Mouse (Mus musculus) ES-E14 (cell line): ENCODE data around the gene Ccnb1.

ENCODE experiments used
- HCFC1 ChIP-seq: IDR thresholded peaks from 2 replicates; pipeline ENCODE4 v1.6.1; 2012; ENCODE audit warnings: low read length, inconsistent platforms, borderline replicate concordance; ENCODE audit not compliant: insufficient read depth
- ZC3H11A ChIP-seq: IDR thresholded peaks from 2 replicates; pipeline ENCODE4 v1.6.1; 2012; ENCODE audit warnings: low read depth, mild to moderate bottlenecking, inconsistent platforms, low read length, borderline replicate concordance
- ZNF384 ChIP-seq: IDR thresholded peaks from 2 replicates; pipeline ENCODE4 v1.6.1; 2012; ENCODE audit warnings: low read depth, low read length, inconsistent platforms

DNA sequence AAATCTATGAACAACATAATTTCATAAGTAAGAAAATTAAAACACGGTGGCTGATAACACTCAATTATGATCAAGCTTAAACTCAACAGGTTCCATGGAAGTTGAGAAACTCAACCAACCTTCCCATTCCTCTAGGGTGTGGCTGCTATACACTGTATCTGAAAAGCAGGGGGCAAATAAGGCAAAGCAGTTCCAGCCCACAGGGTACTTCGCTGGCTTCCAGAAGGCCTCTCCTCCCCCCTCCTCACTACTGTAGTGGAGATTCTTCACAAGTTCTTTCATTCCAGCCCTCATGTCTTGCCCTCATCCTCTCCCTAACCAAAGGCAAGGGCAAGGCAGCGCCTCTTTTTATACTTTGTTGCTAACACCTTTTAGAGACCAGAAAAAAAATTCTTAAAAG lies 37.5 kb upstream of the Ccnb1 start:
- TF ChIP-seq ZNF384 = no peak
- TF ChIP-seq ZC3H11A = no peak
- no peak for TF ChIP-seq HCFC1
